Mouse (Mus musculus) ES-Bruce4 (cell line): Measurements from ENCODE around the gene Hba-a1. TPM values are rescaled to one million over a fixed set of nuclear protein-coding genes. Genes with fewer than 3 reads are reported as not detected.

Experiments
- H3K27ac ChIP-seq: 2 replicates; pipeline ENCODE4 v1.5.1; 2012; ENCODE audit warnings: low read length, inconsistent platforms; ENCODE audit not compliant: insufficient read depth
- H3K27me3 ChIP-seq: 2 replicates; pipeline ENCODE4 v1.6.1; 2012; ENCODE audit warnings: mild to moderate bottlenecking, low read length, inconsistent platforms; ENCODE audit not compliant: control insufficient read depth, poor library complexity, insufficient read depth, severe bottlenecking
- H3K36me3 ChIP-seq: 2 replicates; pipeline ENCODE4 v1.6.1; 2012; ENCODE audit warnings: inconsistent platforms, mild to moderate bottlenecking, low read length, moderate library complexity; ENCODE audit not compliant: control insufficient read depth, poor library complexity, insufficient read depth, severe bottlenecking
- H3K4me1 ChIP-seq: one replicate; pipeline ENCODE4 v1.8.1; 2011; ENCODE audit warnings: low read length; ENCODE audit not compliant: control insufficient read depth, insufficient read depth
- H3K4me3 ChIP-seq: 2 replicates; pipeline ENCODE4 v1.5.1; 2011; ENCODE audit warnings: low read depth, mild to moderate bottlenecking, low read length
- H3K9ac ChIP-seq: 2 replicates; pipeline ENCODE4 v1.6.1; 2012; ENCODE audit warnings: low read depth, mild to moderate bottlenecking, inconsistent platforms; ENCODE audit not compliant: poor library complexity, severe bottlenecking
- H3K9me3 ChIP-seq: replicated peaks from 2 replicates; pipeline ENCODE4 v1.6.1; 2012; ENCODE audit warnings: mild to moderate bottlenecking, low read length, inconsistent platforms; ENCODE audit not compliant: control insufficient read depth, poor library complexity, insufficient read depth, severe bottlenecking
- CTCF ChIP-seq: IDR thresholded peaks from one replicate; pipeline ENCODE4 v1.8.1; 2011; ENCODE audit warnings: low read depth, low read length
- EP300 ChIP-seq: IDR thresholded peaks from 2 replicates; pipeline ENCODE4 v1.6.1; 2011; ENCODE audit warnings: low read depth, low read length; ENCODE audit not compliant: insufficient read depth
- POLR2A ChIP-seq: IDR thresholded peaks from one replicate; pipeline ENCODE4 v1.8.1; 2011; ENCODE audit warnings: low read length; ENCODE audit not compliant: insufficient read depth
- polyA plus RNA-seq: library from polyadenylated mRNA; stranded (reverse); fragments of >200 nt; gene quantifications from 2 replicates; pipeline ENCODE4 v1.2.4, GENCODE M21; 2011; ENCODE audit warnings: low read depth; ENCODE audit not compliant: missing spikeins, insufficient read depth, insufficient read length

Gene Hba-a1
- polyA plus RNA-seq, 1 experiment = 1.6 TPM

DNA sequence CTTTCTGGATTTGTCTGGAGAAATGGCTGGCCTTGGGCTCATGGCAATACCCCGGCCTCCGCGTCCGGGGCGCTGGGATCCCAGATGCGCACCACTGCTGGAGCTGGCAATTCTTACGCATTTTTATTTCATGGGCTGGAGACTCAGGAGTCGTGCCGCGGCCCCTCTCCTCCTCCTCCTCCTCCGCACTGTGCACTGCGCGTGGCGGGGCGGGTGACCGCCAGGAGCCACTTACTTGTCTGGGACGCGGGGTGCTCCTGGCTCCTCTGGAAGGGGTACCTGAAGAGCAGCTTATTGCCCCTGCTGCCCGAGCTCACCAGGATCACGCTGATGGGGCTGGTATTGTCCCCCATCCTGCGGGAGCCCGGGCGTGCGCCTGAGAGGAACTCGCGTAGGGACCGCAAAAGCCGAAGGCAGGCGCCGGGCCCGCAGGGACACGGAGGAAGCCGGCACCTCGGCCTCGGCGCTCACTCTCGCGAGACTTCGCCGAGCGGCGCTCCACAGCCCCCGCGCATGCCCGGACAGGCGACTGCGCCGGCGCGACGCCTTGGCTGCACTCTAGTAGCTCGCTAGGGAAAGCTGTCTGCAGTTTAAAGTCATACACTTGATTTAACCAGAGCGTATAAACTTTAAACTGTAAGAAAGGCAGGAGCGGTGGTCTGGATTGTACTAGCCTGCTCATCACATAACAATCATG lies 16.0 kb upstream of the Hba-a1 start, which contains the start of gene Nprl3:
Gene Nprl3 (minus strand): TSS at position 520 of the 697 bp plus-strand sequence.
- peak within 1 kb of the TSS; percentile 96 for H3K4me3 ChIP-seq
- TF ChIP-seq EP300 (no peak), CTCF (no peak), POLR2A (peak; percentile 66)
- no peaks in the 10 kb centered on the region for H3K9me3 ChIP-seq
- H3K9ac ChIP-seq = peak within 1 kb of the TSS; percentile 91
- peak within 1 kb of the TSS; percentile 78 for H3K27ac ChIP-seq
- no peaks in the 10 kb centered on the region for H3K4me1 ChIP-seq
- H3K27me3 ChIP-seq = no peaks in the 10 kb centered on the region
- no peaks in the 10 kb centered on the region for H3K36me3 ChIP-seq

GRCm38 (mm10) chr11:32267964-32268363 lies 15.3 kb upstream of the Hba-a1 start:
- Histone ChIP-seq H3K4me1 (no peaks in the 10 kb centered on the region), H3K4me3 (peak overlapping the region; percentile 17; the same call in 1 of the 2 replicates), H3K27me3 (no peaks in the 10 kb centered on the region), H3K36me3 (no peaks in the 10 kb centered on the region), H3K9ac (peak overlapping the region; percentile 91), H3K9me3 (no peaks in the 10 kb centered on the region), H3K27ac (no peak overlapping the region)
- no peak for TF ChIP-seq CTCF
- TF ChIP-seq EP300 = no peak

DNA sequence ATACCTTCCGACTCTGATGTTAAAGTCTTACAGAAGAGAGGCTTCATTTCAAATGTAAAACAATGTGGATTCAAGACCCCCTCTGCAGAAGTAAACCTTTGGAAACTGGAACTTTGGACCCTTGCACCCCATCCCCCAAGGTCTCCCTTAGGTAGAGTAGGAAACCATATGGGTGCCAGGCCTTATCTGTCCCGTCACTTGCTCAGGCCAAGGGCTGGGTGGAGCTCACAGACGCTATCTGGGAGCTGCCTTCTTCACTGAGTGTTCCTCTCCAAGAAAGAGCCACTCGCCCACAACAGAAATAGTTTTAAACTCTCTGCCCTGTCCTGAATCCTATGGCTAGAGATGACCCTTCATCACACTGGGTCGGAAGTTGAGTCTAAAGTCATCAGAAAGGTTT lies 14.4 kb upstream of the Hba-a1 start:
- TF ChIP-seq POLR2A = no peak
- TF ChIP-seq CTCF = no peak
- no peak for TF ChIP-seq EP300
- Histone ChIP-seq H3K4me1 (no peaks in the 10 kb centered on the region), H3K27ac (no peak overlapping the region)

DNA sequence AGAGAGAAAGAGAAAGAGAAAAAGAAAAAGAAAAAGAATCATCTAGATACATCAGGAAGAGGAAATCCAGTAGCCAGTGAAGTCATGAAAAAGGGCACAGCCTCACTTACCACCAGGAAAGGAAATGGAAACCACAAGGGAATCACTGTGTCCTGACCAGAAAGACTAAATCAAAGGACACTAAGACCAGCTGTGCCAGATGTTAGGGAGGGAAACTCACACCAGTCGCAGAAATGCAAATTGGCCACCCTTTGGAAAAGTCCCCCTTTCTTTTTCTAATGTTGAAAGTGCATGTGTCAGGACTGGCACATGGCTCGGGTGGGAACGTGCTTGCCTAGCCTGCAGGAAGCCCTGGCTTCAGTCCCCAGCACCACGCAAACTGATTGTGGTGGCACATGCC lies 12.1 kb upstream of the Hba-a1 start:
- TF ChIP-seq CTCF (no peak), POLR2A (no peak), EP300 (no peak)
- Histone ChIP-seq H3K9me3 (no peaks in the 10 kb centered on the region), H3K4me1 (no peaks in the 10 kb centered on the region), H3K9ac (no peak overlapping the region), H3K27me3 (no peaks in the 10 kb centered on the region), H3K27ac (no peak overlapping the region), H3K4me3 (no peak overlapping the region), H3K36me3 (no peaks in the 10 kb centered on the region)

More for the DNA sequence above, 14.4 kb upstream of the Hba-a1 start:
- H3K4me3 ChIP-seq = no peak overlapping the region
- H3K27me3 ChIP-seq = no peaks in the 10 kb centered on the region
- H3K9ac ChIP-seq = no peak overlapping the region
- no peaks in the 10 kb centered on the region for H3K9me3 ChIP-seq
- no peaks in the 10 kb centered on the region for H3K36me3 ChIP-seq

GRCm38 (mm10) chr11:32276347-32276746 lies 7.0 kb upstream of the Hba-a1 start, which contains the start of gene Hba-x:
Gene Hba-x, plus strand, starts transcription at chr11:32276400.
- H3K9me3 ChIP-seq = no peaks in the 10 kb centered on the region
- no peaks in the 10 kb centered on the region for H3K36me3 ChIP-seq
- no peaks in the 10 kb centered on the region for H3K4me1 ChIP-seq
- TF ChIP-seq POLR2A (no peak), EP300 (no peak), CTCF (no peak)
- H3K4me3 ChIP-seq = no peak within 1 kb of the TSS
- no peak within 1 kb of the TSS for H3K9ac ChIP-seq
- H3K27me3 ChIP-seq = no peaks in the 10 kb centered on the region
- H3K27ac ChIP-seq = no peak within 1 kb of the TSS

- TF ChIP-seq CTCF (no peak), EP300 (no peak), POLR2A (no peak)
- H3K9ac ChIP-seq = no peak overlapping the region
- H3K36me3 ChIP-seq = no peaks in the 10 kb centered on the region
- H3K27me3 ChIP-seq = peaks cover 2% of the 10 kb centered on the region; the same call in 1 of the 2 replicates
- H3K27ac ChIP-seq = no peak overlapping the region
- H3K4me1 ChIP-seq = no peaks in the 10 kb centered on the region
- no peaks in the 10 kb centered on the region for H3K9me3 ChIP-seq
- peak overlapping the region; percentile 36 for H3K4me3 ChIP-seq
These were observed 5.4 kb upstream of the Hba-a1 start for GRCm38 (mm10) chr11:32277736-32278457.
